Comparison of ENCODE assay signal across 11 mouse cellular contexts in genomic region chr3:83155600-83155999, GRCm38 (mm10). TPM values are rescaled to one million over a fixed set of nuclear protein-coding genes. Genes with fewer than 3 reads are reported as not detected.
A peak's percentile ranks its signal among the peaks of the same experiment; 100 is the strongest.
DNase-seq lines count a peak whose midpoint lies in the region; ATAC-seq lines count a peak whose summit lies in the region.
"Had no signal": no experiment of that assay in that cellular context is flagged by ENCODE, and none has a peak within 500 bp of the region (broad histone marks: within the 10 kb centered on the region; RNA-seq: fewer than 3 reads in every experiment).

No protein-coding gene starts in this region.

- ATAC-seq in hindbrain, embryonic 15.5 days (ENCODE audit: low FRiP score, low read depth): peak; percentile 30; the same call in 1 of the 2 replicates
- ATAC-seq in hindbrain, embryonic 12.5 days (ENCODE audit: low FRiP score): no peak
- ATAC-seq in midbrain, embryonic 15.5 days (replicated peaks): peak; percentile 41
- peak; percentile 71; the same call in 1 of the 2 replicates for ATAC-seq in stomach, embryonic 15.5 days (ENCODE audit: insufficient read depth, low FRiP score, low read depth)
- no peak for ATAC-seq in erythroid progenitor cell, adult 5-6 weeks (replicated peaks; ENCODE audit: low FRiP score, poor library complexity, severe bottlenecking)

- DNase-seq in midbrain, embryonic 10.5 days (ENCODE audit: low spot score): no peak
- peak; percentile 16 to 40 for DNase-seq in kidney, postnatal 4 days
- DNase-seq: embryo, embryonic 11 days had no signal

- H3K36me3 ChIP-seq in hindbrain, embryonic 15.5 days: no peaks in the 10 kb centered on the region
- no peaks in the 10 kb centered on the region for H3K36me3 ChIP-seq in hindbrain, embryonic 12.5 days
- H3K36me3 ChIP-seq in midbrain, embryonic 15.5 days (replicated peaks): no peaks in the 10 kb centered on the region
- no peaks in the 10 kb centered on the region for H3K36me3 ChIP-seq in midbrain, embryonic 10.5 days
- H3K36me3 ChIP-seq in stomach, embryonic 15.5 days: no peaks in the 10 kb centered on the region
- H3K36me3 ChIP-seq: forebrain, embryonic 12.5 days; heart, embryonic 13.5 days; neural tube, embryonic 12.5 days had no signal

- no peaks in the 10 kb centered on the region for H3K27me3 ChIP-seq in hindbrain, embryonic 15.5 days
- no peaks in the 10 kb centered on the region for H3K27me3 ChIP-seq in hindbrain, embryonic 12.5 days
- no peaks in the 10 kb centered on the region for H3K27me3 ChIP-seq in midbrain, embryonic 15.5 days (replicated peaks)
- H3K27me3 ChIP-seq in midbrain, embryonic 10.5 days (ENCODE audit: low read depth, poor library complexity, severe bottlenecking): no peaks in the 10 kb centered on the region
- no peaks in the 10 kb centered on the region for H3K27me3 ChIP-seq in stomach, embryonic 15.5 days (replicated peaks)
- H3K27me3 ChIP-seq: forebrain, embryonic 12.5 days; heart, embryonic 13.5 days; neural tube, embryonic 12.5 days had no signal

- no peaks in the 10 kb centered on the region for H3K9me3 ChIP-seq in hindbrain, embryonic 15.5 days
- no peaks in the 10 kb centered on the region for H3K9me3 ChIP-seq in hindbrain, embryonic 12.5 days (replicated peaks)
- no peaks in the 10 kb centered on the region for H3K9me3 ChIP-seq in midbrain, embryonic 15.5 days
- H3K9me3 ChIP-seq in midbrain, embryonic 10.5 days (replicated peaks): no peaks in the 10 kb centered on the region
- no peaks in the 10 kb centered on the region for H3K9me3 ChIP-seq in stomach, embryonic 15.5 days
- H3K9me3 ChIP-seq: forebrain, embryonic 12.5 days; heart, embryonic 13.5 days; neural tube, embryonic 12.5 days had no signal

- H3K4me1 ChIP-seq in hindbrain, embryonic 15.5 days (replicated peaks): peaks cover 12% of the 10 kb centered on the region; the same call in 1 of the 2 replicates
- H3K4me1 ChIP-seq in hindbrain, embryonic 12.5 days: peaks cover 7% of the 10 kb centered on the region
- H3K4me1 ChIP-seq in midbrain, embryonic 15.5 days: no peaks in the 10 kb centered on the region
- peaks cover 18% of the 10 kb centered on the region for H3K4me1 ChIP-seq in midbrain, embryonic 10.5 days
- peaks cover 3% of the 10 kb centered on the region; the same call in 1 of the 2 replicates for H3K4me1 ChIP-seq in stomach, embryonic 15.5 days

- no peak overlapping the region for H3K9ac ChIP-seq in hindbrain, embryonic 15.5 days
- no peak overlapping the region for H3K9ac ChIP-seq in hindbrain, embryonic 12.5 days
- H3K9ac ChIP-seq in midbrain, embryonic 15.5 days: no peak overlapping the region
- no peak overlapping the region for H3K9ac ChIP-seq in stomach, embryonic 15.5 days
- H3K9ac ChIP-seq: forebrain, embryonic 12.5 days; heart, embryonic 13.5 days; neural tube, embryonic 12.5 days had no signal

- WGBS in hindbrain, embryonic 15.5 days: 14% methylated on average over 4 of the region's 4 CpGs
- WGBS in hindbrain, embryonic 12.5 days: 43% methylated on average over 4 of the region's 4 CpGs
- 35% methylated on average over 4 of the region's 4 CpGs for WGBS in midbrain, embryonic 15.5 days
- WGBS in midbrain, embryonic 10.5 days: 78% methylated on average over 4 of the region's 4 CpGs
- 17% methylated on average over 4 of the region's 4 CpGs for WGBS in stomach, embryonic 15.5 days

- H3K27ac ChIP-seq in hindbrain, embryonic 15.5 days (replicated peaks): no peak overlapping the region
- H3K27ac ChIP-seq in hindbrain, embryonic 12.5 days: no peak overlapping the region
- H3K27ac ChIP-seq in midbrain, embryonic 15.5 days: no peak overlapping the region
- no peak overlapping the region for H3K27ac ChIP-seq in midbrain, embryonic 10.5 days (replicated peaks)
- H3K27ac ChIP-seq in stomach, embryonic 15.5 days: peak overlapping the region; percentile 68
- H3K27ac ChIP-seq: forebrain, embryonic 12.5 days; heart, embryonic 13.5 days; neural tube, embryonic 12.5 days had no signal

- H3K4me2 ChIP-seq in hindbrain, embryonic 15.5 days: no peak overlapping the region
- H3K4me2 ChIP-seq in hindbrain, embryonic 12.5 days (replicated peaks): no peak overlapping the region
- H3K4me2 ChIP-seq in midbrain, embryonic 15.5 days: no peak overlapping the region
- no peak overlapping the region for H3K4me2 ChIP-seq in stomach, embryonic 15.5 days
- H3K4me2 ChIP-seq: forebrain, embryonic 12.5 days; heart, embryonic 13.5 days; neural tube, embryonic 12.5 days had no signal

- no peak overlapping the region for H3K4me3 ChIP-seq in hindbrain, embryonic 15.5 days
- H3K4me3 ChIP-seq in hindbrain, embryonic 12.5 days: no peak overlapping the region
- no peak overlapping the region for H3K4me3 ChIP-seq in midbrain, embryonic 15.5 days
- no peak overlapping the region for H3K4me3 ChIP-seq in midbrain, embryonic 10.5 days
- no peak overlapping the region for H3K4me3 ChIP-seq in stomach, embryonic 15.5 days (replicated peaks)
- H3K4me3 ChIP-seq: forebrain, embryonic 12.5 days; heart, embryonic 13.5 days; neural tube, embryonic 12.5 days had no signal

RNA-seq across cellular contexts. Expression of gene Dchs2, which starts 27.9 kb away (rescaled TPM):
- 0.97 and 1.1 TPM in 2 replicates for polyA plus RNA-seq in hindbrain, embryonic 15.5 days (2015; fragmentation: Nextera tagmentation; extraction: Ambion mirVana)
- polyA plus RNA-seq in hindbrain, embryonic 12.5 days (2016; fragmentation: Nextera tagmentation; extraction: Ambion mirVana): 1.1 and 1.3 TPM in 2 replicates
- polyA plus RNA-seq in midbrain, embryonic 15.5 days (2015; fragmentation: Nextera tagmentation; extraction: Ambion mirVana): 0.83 and 0.92 TPM in 2 replicates
- 0.15 and 0.17 TPM in 2 replicates for polyA plus RNA-seq in midbrain, embryonic 10.5 days (2016; fragmentation: Nextera tagmentation; extraction: Ambion mirVana)
- polyA plus RNA-seq in stomach, embryonic 15.5 days (2015; fragmentation: Nextera tagmentation; extraction: Ambion mirVana): 0.44 and 0.48 TPM in 2 replicates
- not detected in 2 replicates for total RNA-seq in erythroid progenitor cell, adult 5-6 weeks (2015; ENCODE audit: low replicate concordance)
- total RNA-seq in erythroid progenitor cell, adult 5-6 weeks (2017; ENCODE audit: low replicate concordance): not detected in 2 replicates

Comparison
In these comparisons a context has a peak if more than half of its experiments do, and no peak if none do; other contexts are left out.
1. ATAC-seq: peak in hindbrain, embryonic 15.5 days (single experiment), midbrain, embryonic 15.5 days (single experiment) and stomach, embryonic 15.5 days (single experiment); none in hindbrain, embryonic 12.5 days (single experiment) and erythroid progenitor cell, adult 5-6 weeks (single experiment).